Mouse (Mus musculus) layer of hippocampus, postnatal 10 days (tissue): ENCODE data around the gene Dock9. TPM values are rescaled to one million over a fixed set of nuclear protein-coding genes. Genes with fewer than 3 reads are reported as not detected.

Experiments
- DNase-seq, 2 experiments: peaks; one replicate each; pipeline ENCODE4 v3.0.0; 2021; ENCODE audit warnings: low spot score in 2 of 2
- total RNA-seq, 2 experiments: library from RNA; stranded (reverse); gene quantifications; 2 replicates each; pipeline ENCODE4 v1.2.3; 2021

Gene Dock9
- total RNA-seq, 2 experiments from 2014 or later: 246 to 254 TPM

- no peak for DNase-seq
These were observed 263.1 kb downstream of the Dock9 start for GRCm38 (mm10) chr14:121534501-121534900.

GRCm38 (mm10) chr14:121530853-121531252 is 266.8 kb downstream of the Dock9 start:
- no peak for DNase-seq

GRCm38 (mm10) chr14:121527883-121528282 is 269.8 kb downstream of the Dock9 start:
- DNase-seq: no peak

- no peak for DNase-seq
These were observed 270.4 kb downstream of the Dock9 start for GRCm38 (mm10) chr14:121527201-121527600.

GRCm38 (mm10) chr14:121521709-121522108 is 275.9 kb downstream of the Dock9 start:
- DNase-seq: no peak

- no peak for DNase-seq
These were observed 280.8 kb downstream of the Dock9 start for GRCm38 (mm10) chr14:121516881-121517280.

GRCm38 (mm10) chr14:121508929-121509328 is 288.7 kb downstream of the Dock9 start:
- no peak for DNase-seq

GRCm38 (mm10) chr14:121506336-121506735 is 291.3 kb downstream of the Dock9 start:
- no peak for DNase-seq

GRCm38 (mm10) chr14:121505485-121505860 is 292.2 kb downstream of the Dock9 start:
- no peak for DNase-seq

GRCm38 (mm10) chr14:121504781-121505484 is 292.7 kb downstream of the Dock9 start, which contains the start of gene Slc15a1:
Gene Slc15a1, minus strand, starts transcription at chr14:121505252.
- no peak for DNase-seq

GRCm38 (mm10) chr14:121500577-121500976 is 297.1 kb downstream of the Dock9 start:
- DNase-seq: no peak

- no peak for DNase-seq
These were observed 297.9 kb downstream of the Dock9 start for GRCm38 (mm10) chr14:121499769-121500168.

GRCm38 (mm10) chr14:121497800-121498199 is 299.8 kb downstream of the Dock9 start:
- no peak for DNase-seq

- DNase-seq: no peak
These were observed 301.9 kb downstream of the Dock9 start for GRCm38 (mm10) chr14:121495741-121496140.

- DNase-seq: no peak
These were observed 302.5 kb downstream of the Dock9 start for GRCm38 (mm10) chr14:121495120-121495519.

- DNase-seq: no peak
These were observed 303.4 kb downstream of the Dock9 start for GRCm38 (mm10) chr14:121494238-121494637.

- no peak for DNase-seq
These were observed 303.9 kb downstream of the Dock9 start for GRCm38 (mm10) chr14:121493712-121494111.

- DNase-seq: no peak
These were observed 305.3 kb downstream of the Dock9 start for GRCm38 (mm10) chr14:121492328-121492727.

Other genes starting within 250 kb of the Dock9 start
- 10 to 100 TPM; 39.1 to 39.3 TPM for gene Ubac2, start 80.8 kb upstream of the Dock9 start, total RNA-seq
- gene Gpr18, start 117.9 kb upstream of the Dock9 start, total RNA-seq: not detected
- gene Gpr183, start 167.4 kb upstream of the Dock9 start, total RNA-seq: under 1 TPM; 0.71 to 0.83 TPM
- not detected for gene Timm8a2, start 236.8 kb upstream of the Dock9 start, total RNA-seq